Mouse (Mus musculus): ENCODE measurements at regions not wholly inside any gene's neighbourhood (a gene's known extent, or its start where the extent isn't known, plus 50 kb on each side); places are given as distances from the start of the nearest gene placed in this dataset.

- H3K27me3 ChIP-seq (ENCODE audit: control insufficient read depth, insufficient read depth, low read length) = no peaks in the 10 kb centered on the region
- TF ChIP-seq CTCF (IDR thresholded peaks at IDR 0.05; ENCODE audit: borderline replicate concordance, insufficient read depth, low read depth, low read length) (no peak), POLR2A (IDR thresholded peaks at IDR 0.05; ENCODE audit: borderline replicate concordance, insufficient read depth, low read length) (no peak)
- no peak overlapping the region for H3K4me3 ChIP-seq (replicated peaks; ENCODE audit: insufficient read depth, low read depth, low read length)
- H3K4me1 ChIP-seq (ENCODE audit: control insufficient read depth, insufficient read depth, low read length) = no peaks in the 10 kb centered on the region
- 84% methylated on average over 2 of the region's 2 CpGs for WGBS
- no peak overlapping the region for H3K27ac ChIP-seq (ENCODE audit: insufficient read depth, low read length)
- DNase-seq = no peak
Measured at GRCm38 (mm10) chr3:81482742-81483141, 446.5 kb downstream of the Pdgfc start.

GRCm38 (mm10) chr3:81483363-81483762 lies 447.1 kb downstream of the Pdgfc start:
- Histone ChIP-seq H3K4me3 (replicated peaks; ENCODE audit: insufficient read depth, low read depth, low read length) (no peak overlapping the region), H3K27ac (ENCODE audit: insufficient read depth, low read length) (no peak overlapping the region), H3K4me1 (ENCODE audit: control insufficient read depth, insufficient read depth, low read length) (no peaks in the 10 kb centered on the region), H3K27me3 (ENCODE audit: control insufficient read depth, insufficient read depth, low read length) (no peaks in the 10 kb centered on the region)
- DNase-seq = no peak
- peak; percentile 20; the same call in 1 of the 2 replicates for TF ChIP-seq CTCF (IDR thresholded peaks at IDR 0.05; ENCODE audit: borderline replicate concordance, insufficient read depth, low read depth, low read length)
- TF ChIP-seq POLR2A (IDR thresholded peaks at IDR 0.05; ENCODE audit: borderline replicate concordance, insufficient read depth, low read length) = no peak
- 33% methylated on average over 2 of the region's 2 CpGs for WGBS

GRCm38 (mm10) chr3:81505316-81505715 lies 427.1 kb upstream of the Ctso start:
- TF ChIP-seq CTCF (IDR thresholded peaks at IDR 0.05; ENCODE audit: borderline replicate concordance, insufficient read depth, low read depth, low read length) = no peak
- TF ChIP-seq POLR2A (IDR thresholded peaks at IDR 0.05; ENCODE audit: borderline replicate concordance, insufficient read depth, low read length) = no peak
- 77% methylated on average over 1 of the region's 1 CpGs for WGBS
- no peak for DNase-seq
- Histone ChIP-seq H3K27ac (ENCODE audit: insufficient read depth, low read length) (no peak overlapping the region), H3K4me1 (ENCODE audit: control insufficient read depth, insufficient read depth, low read length) (no peaks in the 10 kb centered on the region), H3K27me3 (ENCODE audit: control insufficient read depth, insufficient read depth, low read length) (no peaks in the 10 kb centered on the region), H3K4me3 (replicated peaks; ENCODE audit: insufficient read depth, low read depth, low read length) (no peak overlapping the region)

- TF ChIP-seq CTCF (IDR thresholded peaks at IDR 0.05; ENCODE audit: borderline replicate concordance, insufficient read depth, low read depth, low read length) (no peak), POLR2A (IDR thresholded peaks at IDR 0.05; ENCODE audit: borderline replicate concordance, insufficient read depth, low read length) (no peak)
- DNase-seq = no peak
- Histone ChIP-seq H3K4me1 (ENCODE audit: control insufficient read depth, insufficient read depth, low read length) (no peaks in the 10 kb centered on the region), H3K27me3 (ENCODE audit: control insufficient read depth, insufficient read depth, low read length) (no peaks in the 10 kb centered on the region), H3K27ac (ENCODE audit: insufficient read depth, low read length) (no peak overlapping the region), H3K4me3 (replicated peaks; ENCODE audit: insufficient read depth, low read depth, low read length) (no peak overlapping the region)
- WGBS = 8% methylated on average over 2 of the region's 2 CpGs
Measured at GRCm38 (mm10) chr3:81508611-81509010, 423.8 kb upstream of the Ctso start.

GRCm38 (mm10) chr3:81521804-81522203 lies 410.6 kb upstream of the Ctso start:
- no peak for TF ChIP-seq POLR2A (IDR thresholded peaks at IDR 0.05; ENCODE audit: borderline replicate concordance, insufficient read depth, low read length)
- no peak for TF ChIP-seq CTCF (IDR thresholded peaks at IDR 0.05; ENCODE audit: borderline replicate concordance, insufficient read depth, low read depth, low read length)
- Histone ChIP-seq H3K27ac (ENCODE audit: insufficient read depth, low read length) (no peak overlapping the region), H3K27me3 (ENCODE audit: control insufficient read depth, insufficient read depth, low read length) (no peaks in the 10 kb centered on the region), H3K4me3 (replicated peaks; ENCODE audit: insufficient read depth, low read depth, low read length) (no peak overlapping the region), H3K4me1 (ENCODE audit: control insufficient read depth, insufficient read depth, low read length) (no peaks in the 10 kb centered on the region)
- WGBS = 21% methylated on average over 4 of the region's 4 CpGs
- DNase-seq = no peak

GRCm38 (mm10) chr3:81530872-81531271 lies 401.5 kb upstream of the Ctso start:
- H3K4me3 ChIP-seq (replicated peaks; ENCODE audit: insufficient read depth, low read depth, low read length) = no peak overlapping the region
- no peaks in the 10 kb centered on the region for H3K4me1 ChIP-seq (ENCODE audit: control insufficient read depth, insufficient read depth, low read length)
- DNase-seq = no peak
- H3K27ac ChIP-seq (ENCODE audit: insufficient read depth, low read length) = no peak overlapping the region
- TF ChIP-seq POLR2A (IDR thresholded peaks at IDR 0.05; ENCODE audit: borderline replicate concordance, insufficient read depth, low read length) (no peak), CTCF (IDR thresholded peaks at IDR 0.05; ENCODE audit: borderline replicate concordance, insufficient read depth, low read depth, low read length) (no peak)
- 96% methylated on average over 1 of the region's 1 CpGs for WGBS
- H3K27me3 ChIP-seq (ENCODE audit: control insufficient read depth, insufficient read depth, low read length) = no peaks in the 10 kb centered on the region

- 91% methylated on average over 4 of the region's 4 CpGs for WGBS
Measured at GRCm38 (mm10) chr3:81535448-81536205, 396.8 kb upstream of the Ctso start.

GRCm38 (mm10) chr3:81554773-81555172 lies 377.6 kb upstream of the Ctso start:
- no peak for TF ChIP-seq CTCF (IDR thresholded peaks at IDR 0.05; ENCODE audit: borderline replicate concordance, insufficient read depth, low read depth, low read length)
- no peak for TF ChIP-seq POLR2A (IDR thresholded peaks at IDR 0.05; ENCODE audit: borderline replicate concordance, insufficient read depth, low read length)
- 78% methylated on average over 7 of the region's 7 CpGs for whole genome bisulfite sequencing
- no peak for DNase-seq

More at GRCm38 (mm10) chr3:81535448-81536205, 396.8 kb upstream of the Ctso start:
- H3K27me3 ChIP-seq (ENCODE audit: control insufficient read depth, insufficient read depth, low read length) = no peaks in the 10 kb centered on the region
- no peak overlapping the region for H3K4me3 ChIP-seq (replicated peaks; ENCODE audit: insufficient read depth, low read depth, low read length)
- no peaks in the 10 kb centered on the region for H3K4me1 ChIP-seq (ENCODE audit: control insufficient read depth, insufficient read depth, low read length)
- no peak for DNase-seq
- H3K27ac ChIP-seq (ENCODE audit: insufficient read depth, low read length) = no peak overlapping the region
- TF ChIP-seq POLR2A (IDR thresholded peaks at IDR 0.05; ENCODE audit: borderline replicate concordance, insufficient read depth, low read length) = no peak
- TF ChIP-seq CTCF (IDR thresholded peaks at IDR 0.05; ENCODE audit: borderline replicate concordance, insufficient read depth, low read depth, low read length) = no peak

More at GRCm38 (mm10) chr3:81554773-81555172, 377.6 kb upstream of the Ctso start:
- Histone ChIP-seq H3K27ac (ENCODE audit: insufficient read depth, low read length) (no peak overlapping the region), H3K27me3 (ENCODE audit: control insufficient read depth, insufficient read depth, low read length) (no peaks in the 10 kb centered on the region), H3K4me1 (ENCODE audit: control insufficient read depth, insufficient read depth, low read length) (no peaks in the 10 kb centered on the region), H3K4me3 (replicated peaks; ENCODE audit: insufficient read depth, low read depth, low read length) (no peak overlapping the region)
